Mouse (Mus musculus) embryonic facial prominence, embryonic 12.5 days (tissue): ENCODE measurements around the gene Six1. TPM values are rescaled to one million over a fixed set of nuclear protein-coding genes. Genes with fewer than 3 reads are reported as not detected.
A peak's percentile ranks its signal among the peaks of the same experiment; 100 is the strongest.
"Not testable (repeated sequence)": the region's sequence is repeated elsewhere in the genome, so short reads cannot be mapped to it uniquely, and the experiment has no call there.

ENCODE experiments used
- ATAC-seq: fragments of 200-750 bp; cut with Nextera tagmentation; 2 replicates; pipeline ENCODE4 v1.8.0; 2017; ENCODE audit not compliant: insufficient number of reproducible peaks, insufficient read depth, low FRiP score, low TSS enrichment
- H3K27ac ChIP-seq: fragments of 300-500 bp; sonication (generic); 2 replicates; pipeline ENCODE4 v1.5.1; 2016; ENCODE audit warnings: mild to moderate bottlenecking
- H3K27me3 ChIP-seq: fragments of 300-500 bp; sonication (generic); 2 replicates; pipeline ENCODE4 v1.6.1; 2016; ENCODE audit warnings: mild to moderate bottlenecking, moderate library complexity
- H3K36me3 ChIP-seq: fragments of 300-500 bp; sonication (generic); 2 replicates; pipeline ENCODE4 v1.6.1; 2016; ENCODE audit warnings: mild to moderate bottlenecking
- H3K4me1 ChIP-seq: fragments of 300-500 bp; sonication (generic); 2 replicates; pipeline ENCODE4 v1.6.1; 2016
- H3K4me2 ChIP-seq: fragments of 300-500 bp; sonication (generic); replicated peaks from 2 replicates; pipeline ENCODE4 v1.6.1; 2016; ENCODE audit warnings: mild to moderate bottlenecking, moderate library complexity
- H3K4me3 ChIP-seq: fragments of 300-500 bp; sonication (generic); 2 replicates; pipeline ENCODE4 v1.5.1; 2016; ENCODE audit warnings: mild to moderate bottlenecking
- H3K9ac ChIP-seq: fragments of 300-500 bp; sonication (generic); 2 replicates; pipeline ENCODE4 v1.6.1; 2016; ENCODE audit warnings: mild to moderate bottlenecking, moderate library complexity
- H3K9me3 ChIP-seq: fragments of 300-500 bp; sonication (generic); 2 replicates; pipeline ENCODE4 v1.6.1; 2016; ENCODE audit warnings: mild to moderate bottlenecking, moderate library complexity
- WGBS: fragments of 180-500 bp; shearing (Covaris S2); methylation state at CpG from one replicate; pipeline ENCODE4 v1.1.7; 2016; 5-methylcytosine and 5-hydroxymethylcytosine counted together
- polyA plus RNA-seq: library from polyadenylated mRNA; unstranded; fragments of >200 nt; fragmentation: Nextera tagmentation; extraction: Ambion mirVana; gene quantifications from 2 replicates; pipeline ENCODE4 v1.2.1, GENCODE M21; 2016

Gene Six1
- polyA plus RNA-seq, 1 experiment from 2014 or later: 75.3 TPM

DNA sequence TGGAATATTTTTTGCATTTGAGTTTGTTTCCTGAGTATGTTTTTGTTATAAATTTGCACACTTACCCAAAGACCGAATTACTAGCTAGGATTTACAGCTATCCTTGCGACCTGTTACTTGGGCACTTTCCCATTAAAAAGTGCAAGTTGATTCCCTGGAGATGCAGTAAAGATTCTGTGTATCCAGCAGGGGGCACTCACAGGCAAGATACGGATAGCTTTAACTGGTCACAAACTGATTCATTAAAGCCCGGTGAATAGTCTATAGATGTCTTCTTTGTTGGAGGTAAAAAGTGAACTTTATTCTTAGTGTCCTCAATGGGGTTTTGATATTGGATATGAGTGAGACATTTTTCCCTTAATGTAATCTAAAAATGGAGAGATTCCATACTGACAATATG, 32.7 kb downstream of the Six1 start:
- 5% methylated on average over 4 of the region's 4 CpGs for WGBS
- no peak for ATAC-seq
- no peak overlapping the region for H3K9ac ChIP-seq

DNA sequence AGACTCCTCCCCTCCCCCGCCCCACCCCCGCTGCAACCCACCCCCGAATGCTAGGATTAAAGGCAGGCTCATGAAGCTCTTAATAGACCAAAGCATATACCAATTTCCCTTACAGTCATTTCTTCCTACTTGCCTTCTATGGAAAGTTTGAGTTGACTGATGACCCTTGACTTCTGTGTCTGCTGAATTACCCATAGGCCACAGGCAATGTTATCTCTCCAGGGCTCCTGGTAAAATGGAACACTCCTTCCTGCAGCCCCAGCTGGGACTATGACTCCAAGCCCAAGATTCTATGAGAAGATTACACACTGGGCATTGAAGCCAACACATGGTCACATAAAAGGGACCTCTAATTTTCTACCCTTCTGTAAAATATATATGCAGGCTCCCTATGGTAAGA, 33.3 kb downstream of the Six1 start:
- 42% methylated on average over 3 of the region's 3 CpGs for WGBS
- Histone ChIP-seq H3K9me3 (no peaks in the 10 kb centered on the region), H3K9ac (no peak overlapping the region), H3K27ac (no peak overlapping the region), H3K4me1 (no peaks in the 10 kb centered on the region), H3K36me3 (no peaks in the 10 kb centered on the region), H3K4me2 (no peak overlapping the region), H3K4me3 (no peak overlapping the region), H3K27me3 (no peaks in the 10 kb centered on the region)
- no peak for ATAC-seq

More for the DNA sequence above, 32.7 kb downstream of the Six1 start:
- Histone ChIP-seq H3K36me3 (no peaks in the 10 kb centered on the region), H3K4me1 (no peaks in the 10 kb centered on the region), H3K4me2 (no peak overlapping the region), H3K27ac (no peak overlapping the region), H3K27me3 (no peaks in the 10 kb centered on the region), H3K4me3 (no peak overlapping the region), H3K9me3 (no peaks in the 10 kb centered on the region)

DNA sequence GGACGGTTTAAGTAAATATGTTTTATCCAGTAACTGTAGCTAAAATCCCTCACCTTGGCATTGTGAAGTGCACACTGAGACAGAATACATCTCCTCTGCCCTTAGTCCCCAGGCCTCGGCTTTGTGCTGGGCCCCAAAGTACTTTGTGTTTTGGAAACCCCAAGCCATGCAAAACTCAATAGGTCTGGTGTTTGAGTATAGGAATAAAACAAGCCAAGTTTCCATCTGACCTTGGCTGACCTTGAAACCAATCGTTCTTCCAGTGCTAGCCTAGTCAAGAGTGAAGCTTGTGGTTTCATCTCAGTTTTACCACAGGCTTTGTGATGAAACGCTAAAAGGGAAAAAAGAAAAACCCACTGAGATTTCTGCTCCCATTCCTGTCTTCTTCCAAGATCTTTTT, 34.8 kb downstream of the Six1 start:
- no peak for ATAC-seq
- Histone ChIP-seq H3K4me3 (no peak overlapping the region), H3K9me3 (no peaks in the 10 kb centered on the region), H3K36me3 (no peaks in the 10 kb centered on the region), H3K4me1 (no peaks in the 10 kb centered on the region), H3K27ac (no peak overlapping the region), H3K27me3 (no peaks in the 10 kb centered on the region), H3K9ac (no peak overlapping the region), H3K4me2 (no peak overlapping the region)
- WGBS: 80% methylated on average over 4 of the region's 4 CpGs

DNA sequence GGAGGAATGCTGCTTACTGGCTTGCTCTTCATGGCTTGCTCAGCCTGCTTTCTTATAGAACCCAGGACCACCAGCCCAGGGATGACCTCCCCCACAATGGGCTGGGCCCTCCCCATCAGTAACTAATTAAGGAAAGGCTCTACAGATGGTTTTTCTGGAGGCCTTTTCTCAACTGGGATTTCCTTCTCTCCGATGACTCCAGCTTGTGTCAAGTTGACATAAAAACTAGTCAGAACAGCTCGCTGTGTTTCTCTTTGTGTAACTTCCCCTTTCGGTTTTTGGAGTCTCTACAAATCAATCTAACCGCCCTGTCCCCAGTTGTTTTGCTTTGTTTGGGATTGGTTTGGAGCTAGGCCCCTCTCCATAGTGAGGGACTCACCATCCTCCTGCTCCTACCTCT, 37.5 kb downstream of the Six1 start:
- Histone ChIP-seq H3K9me3 (no peaks in the 10 kb centered on the region), H3K9ac (no peak overlapping the region), H3K4me2 (no peak overlapping the region), H3K4me3 (no peak overlapping the region), H3K27me3 (no peaks in the 10 kb centered on the region), H3K4me1 (0 out of 2 replicates have a peak, but pooled peaks cover 3% of the 10 kb centered on the region), H3K36me3 (no peaks in the 10 kb centered on the region), H3K27ac (no peak overlapping the region)
- WGBS: 77% methylated on average over 4 of the region's 4 CpGs
- no peak for ATAC-seq

DNA sequence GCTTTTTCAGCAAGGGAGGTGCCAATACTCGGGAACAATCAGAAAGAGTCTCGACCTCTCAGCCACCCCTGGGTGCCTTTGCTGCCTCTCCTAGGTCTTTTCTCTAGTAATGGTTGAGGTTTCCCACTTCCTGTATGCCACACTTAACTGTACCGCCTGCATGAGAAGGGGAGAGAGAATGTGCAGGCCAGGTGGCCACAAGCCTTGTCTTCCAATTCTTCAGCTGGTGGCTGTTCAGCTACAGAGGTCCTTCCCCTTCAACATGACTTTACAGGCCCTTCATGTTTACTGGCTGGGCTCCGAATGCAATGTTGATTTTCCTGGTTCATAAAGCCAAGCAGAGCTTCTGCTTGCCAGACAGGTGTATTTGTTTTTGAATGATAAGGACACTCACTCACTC, 39.4 kb downstream of the Six1 start:
- no peaks in the 10 kb centered on the region for H3K36me3 ChIP-seq
- no peak overlapping the region for H3K4me2 ChIP-seq
- 81% methylated on average over 4 of the region's 4 CpGs for WGBS
- no peaks in the 10 kb centered on the region for H3K9me3 ChIP-seq
- no peak overlapping the region for H3K4me3 ChIP-seq
- no peak overlapping the region for H3K27ac ChIP-seq
- no peak for ATAC-seq
- H3K4me1 ChIP-seq: 0 out of 2 replicates have a peak, but pooled peaks cover 3% of the 10 kb centered on the region
- H3K9ac ChIP-seq: no peak overlapping the region
- H3K27me3 ChIP-seq: no peaks in the 10 kb centered on the region

DNA sequence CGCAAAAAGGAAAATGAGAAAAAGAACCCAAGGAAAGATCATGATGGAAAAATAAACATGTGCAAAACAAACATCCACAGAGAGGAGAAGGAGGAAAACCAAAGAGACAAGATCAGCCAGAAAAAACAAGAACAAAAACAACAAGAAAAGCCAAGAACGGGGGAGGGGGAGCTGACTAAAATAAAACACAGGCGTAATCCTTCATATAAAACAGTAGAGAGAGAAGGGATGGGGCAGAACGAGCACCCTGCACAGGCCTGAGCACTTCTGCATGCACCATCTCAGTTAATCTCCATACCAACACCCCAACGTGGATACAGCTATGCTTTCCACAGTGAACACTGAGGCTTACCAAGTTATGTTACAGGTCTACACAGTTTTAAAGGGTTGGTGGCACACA, 40.9 kb downstream of the Six1 start:
- H3K4me2 ChIP-seq: no peak overlapping the region
- 0 out of 2 replicates have a peak overlapping the region, but pooled peaks have one; percentile 7 for H3K27ac ChIP-seq
- no peak overlapping the region for H3K9ac ChIP-seq
- H3K4me1 ChIP-seq: 0 out of 2 replicates have a peak, but pooled peaks cover 3% of the 10 kb centered on the region
- H3K9me3 ChIP-seq: no peaks in the 10 kb centered on the region
- ATAC-seq: no peak
- H3K27me3 ChIP-seq: no peaks in the 10 kb centered on the region
- WGBS: 59% methylated on average over 5 of the region's 5 CpGs
- no peaks in the 10 kb centered on the region for H3K36me3 ChIP-seq
- no peak overlapping the region for H3K4me3 ChIP-seq

DNA sequence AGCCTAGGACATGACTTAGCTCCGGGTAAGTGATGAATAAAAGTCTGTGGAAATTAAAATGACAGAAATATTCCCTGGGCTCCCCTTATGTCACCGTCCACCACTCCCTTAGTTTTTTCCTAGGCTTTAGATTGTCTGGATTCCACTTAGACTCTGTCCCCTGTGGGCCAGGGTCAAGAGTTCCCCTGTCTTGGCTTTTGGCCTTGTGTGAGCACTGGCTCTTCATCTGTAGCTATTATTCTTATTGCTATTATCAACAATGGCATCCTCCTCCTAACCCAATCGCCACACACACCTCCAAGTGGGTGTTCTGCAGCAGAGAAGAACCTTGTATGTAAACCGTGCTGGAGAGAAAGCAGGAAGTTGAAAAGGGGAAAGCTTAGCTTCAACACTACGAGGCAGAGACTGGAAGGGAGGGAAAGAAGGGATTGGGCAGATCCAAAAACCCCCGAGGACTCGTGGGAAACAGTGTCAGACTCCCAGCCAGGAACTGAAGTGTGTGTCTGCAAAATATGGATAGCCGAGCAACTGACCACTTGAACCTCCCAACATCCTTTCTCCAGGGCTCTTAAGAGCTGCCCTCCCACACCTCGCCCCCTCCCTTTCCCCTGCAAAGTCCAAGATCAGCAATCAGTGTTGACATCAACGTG, 41.4 kb downstream of the Six1 start:
- Histone ChIP-seq H3K27ac (no peak overlapping the region), H3K4me2 (no peak overlapping the region), H3K27me3 (no peaks in the 10 kb centered on the region), H3K4me3 (no peak overlapping the region), H3K9me3 (no peaks in the 10 kb centered on the region), H3K9ac (no peak overlapping the region), H3K4me1 (0 out of 2 replicates have a peak, but pooled peaks cover 3% of the 10 kb centered on the region), H3K36me3 (no peaks in the 10 kb centered on the region)
- no peak for ATAC-seq
- 43% methylated on average over 10 of the region's 10 CpGs for WGBS

DNA sequence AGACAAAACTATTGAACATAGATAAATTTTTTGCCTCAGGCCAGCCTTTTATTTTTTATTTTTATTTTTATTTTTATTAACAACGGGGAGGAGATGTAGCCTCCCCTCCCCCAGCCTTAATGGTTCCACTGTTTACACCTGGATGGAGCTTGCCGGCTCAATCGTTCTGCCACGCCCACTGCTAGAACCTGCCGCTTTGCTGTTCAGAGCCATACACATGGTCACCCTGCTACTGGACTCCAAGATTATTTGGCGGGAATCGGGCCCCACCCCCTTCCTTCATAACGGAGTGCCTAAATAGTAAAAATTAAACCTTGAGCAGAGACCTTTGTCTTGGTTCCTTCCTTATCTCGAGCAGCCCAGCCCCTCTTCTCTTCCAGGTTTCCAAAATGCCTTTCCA, 50.8 kb downstream of the Six1 start:
- H3K9ac ChIP-seq, H3K4me3 ChIP-seq, H3K27me3 ChIP-seq, H3K36me3 ChIP-seq, H3K4me2 ChIP-seq, ATAC-seq, H3K27ac ChIP-seq, H3K4me1 ChIP-seq, H3K9me3 ChIP-seq: not testable (repeated sequence)
- 50% methylated on average over 9 of the region's 9 CpGs for WGBS

DNA sequence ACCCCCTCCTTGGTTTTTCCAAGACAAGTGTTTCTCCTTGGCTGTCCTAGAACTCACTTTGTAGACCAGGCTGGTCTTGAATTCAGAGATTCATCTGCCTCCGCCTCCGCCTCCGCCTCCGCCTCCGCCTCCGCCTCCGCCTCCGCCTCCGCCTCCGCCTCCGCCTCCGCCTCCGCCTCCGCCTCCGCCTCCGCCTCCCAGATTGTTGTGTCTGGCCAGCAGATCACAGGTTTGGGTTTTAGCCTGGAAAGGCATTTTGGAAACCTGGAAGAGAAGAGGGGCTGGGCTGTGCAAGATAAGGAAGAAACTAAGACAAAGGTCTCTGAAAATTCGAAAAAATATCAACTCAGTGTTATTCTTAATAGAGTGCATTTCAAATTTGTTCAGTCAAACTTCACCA, 51.4 kb downstream of the Six1 start:
- ATAC-seq, H3K4me3 ChIP-seq, H3K9ac ChIP-seq, H3K4me2 ChIP-seq, H3K27me3 ChIP-seq, H3K9me3 ChIP-seq, H3K36me3 ChIP-seq, H3K4me1 ChIP-seq, H3K27ac ChIP-seq: not testable (repeated sequence)
- WGBS: 47% methylated on average over 17 of the region's 17 CpGs

DNA sequence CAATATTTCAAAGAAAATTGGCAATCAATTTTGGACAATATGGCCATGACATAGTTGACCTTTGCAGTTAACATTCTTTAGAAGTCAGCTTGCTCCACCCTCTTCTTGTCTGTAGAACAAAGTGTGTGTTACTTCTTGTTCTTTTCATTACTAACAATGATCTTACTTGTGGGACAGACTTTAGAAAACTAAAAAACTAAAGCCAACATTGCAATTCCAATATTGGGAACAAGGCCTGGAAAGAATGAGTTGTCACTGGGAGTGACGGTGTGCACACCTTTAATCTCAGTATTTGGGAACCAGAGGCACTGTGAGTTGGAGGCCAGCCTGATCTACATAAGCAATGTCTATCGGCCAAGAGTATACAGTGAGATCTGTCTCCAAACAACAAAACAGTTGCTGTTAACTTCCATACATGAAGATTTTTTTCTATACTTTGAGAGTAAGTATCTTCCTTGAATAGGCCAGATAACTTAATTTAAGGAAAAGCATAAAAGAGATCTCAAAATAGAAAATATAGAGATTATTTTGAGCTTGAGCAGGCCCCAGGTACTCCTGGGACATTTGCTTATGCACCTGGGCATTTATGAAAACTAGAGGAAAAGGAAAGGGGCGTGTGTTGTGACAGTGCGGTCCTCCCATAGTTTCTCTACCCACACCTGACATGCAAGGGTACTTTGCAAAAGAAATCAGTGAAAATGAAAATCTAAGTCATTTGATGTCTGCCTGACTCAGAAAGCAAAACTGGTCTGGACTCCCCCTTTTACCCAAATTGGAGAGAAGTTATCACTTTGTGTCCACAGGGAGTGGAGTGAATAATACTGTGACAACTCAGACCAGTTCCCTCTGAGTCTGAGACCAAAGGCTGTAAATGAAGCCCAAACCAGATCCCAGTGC, 55.3 kb downstream of the Six1 start:
- Histone ChIP-seq H3K4me3 (no peak overlapping the region), H3K4me2 (no peak overlapping the region), H3K27me3 (no peaks in the 10 kb centered on the region), H3K9ac (no peak overlapping the region), H3K4me1 (no peaks in the 10 kb centered on the region), H3K27ac (no peak overlapping the region), H3K36me3 (no peaks in the 10 kb centered on the region), H3K9me3 (no peaks in the 10 kb centered on the region)
- 89% methylated on average over 4 of the region's 4 CpGs for WGBS
- no peak for ATAC-seq

DNA sequence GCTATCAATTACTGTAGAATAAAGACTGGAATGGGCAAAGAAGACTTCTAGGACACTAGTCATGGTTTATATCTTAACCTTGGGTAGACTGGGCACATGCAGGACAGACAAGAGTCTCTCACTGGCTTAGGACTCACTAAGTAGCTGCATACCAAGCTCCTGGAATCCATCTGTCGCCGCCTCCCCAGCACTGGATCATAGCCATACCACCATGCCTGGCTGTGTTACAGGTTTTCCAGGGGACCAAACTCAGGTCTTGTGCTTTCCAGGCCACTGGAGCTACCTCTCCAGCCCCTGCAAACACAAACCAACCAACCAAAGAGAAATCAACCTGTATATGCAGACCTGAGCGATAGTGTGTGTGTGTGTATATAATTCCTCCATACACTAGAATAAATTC, 57.0 kb downstream of the Six1 start:
- ATAC-seq: no peak
- 95% methylated on average over 3 of the region's 3 CpGs for WGBS
- Histone ChIP-seq H3K4me3 (no peak overlapping the region), H3K27ac (no peak overlapping the region), H3K4me1 (no peaks in the 10 kb centered on the region), H3K36me3 (no peaks in the 10 kb centered on the region), H3K27me3 (no peaks in the 10 kb centered on the region), H3K9ac (no peak overlapping the region), H3K4me2 (no peak overlapping the region), H3K9me3 (no peaks in the 10 kb centered on the region)
